Mouse (Mus musculus): ENCODE measurements around the gene Sae1. TPM values are rescaled to one million over a fixed set of nuclear protein-coding genes. Genes with fewer than 3 reads are reported as not detected.
A peak's percentile ranks its signal among the peaks of the same experiment; 100 is the strongest.

Sae1 gene
- 169 TPM for polyA plus RNA-seq (2012; fragmentation: generic; extraction: Trizol)

DNA sequence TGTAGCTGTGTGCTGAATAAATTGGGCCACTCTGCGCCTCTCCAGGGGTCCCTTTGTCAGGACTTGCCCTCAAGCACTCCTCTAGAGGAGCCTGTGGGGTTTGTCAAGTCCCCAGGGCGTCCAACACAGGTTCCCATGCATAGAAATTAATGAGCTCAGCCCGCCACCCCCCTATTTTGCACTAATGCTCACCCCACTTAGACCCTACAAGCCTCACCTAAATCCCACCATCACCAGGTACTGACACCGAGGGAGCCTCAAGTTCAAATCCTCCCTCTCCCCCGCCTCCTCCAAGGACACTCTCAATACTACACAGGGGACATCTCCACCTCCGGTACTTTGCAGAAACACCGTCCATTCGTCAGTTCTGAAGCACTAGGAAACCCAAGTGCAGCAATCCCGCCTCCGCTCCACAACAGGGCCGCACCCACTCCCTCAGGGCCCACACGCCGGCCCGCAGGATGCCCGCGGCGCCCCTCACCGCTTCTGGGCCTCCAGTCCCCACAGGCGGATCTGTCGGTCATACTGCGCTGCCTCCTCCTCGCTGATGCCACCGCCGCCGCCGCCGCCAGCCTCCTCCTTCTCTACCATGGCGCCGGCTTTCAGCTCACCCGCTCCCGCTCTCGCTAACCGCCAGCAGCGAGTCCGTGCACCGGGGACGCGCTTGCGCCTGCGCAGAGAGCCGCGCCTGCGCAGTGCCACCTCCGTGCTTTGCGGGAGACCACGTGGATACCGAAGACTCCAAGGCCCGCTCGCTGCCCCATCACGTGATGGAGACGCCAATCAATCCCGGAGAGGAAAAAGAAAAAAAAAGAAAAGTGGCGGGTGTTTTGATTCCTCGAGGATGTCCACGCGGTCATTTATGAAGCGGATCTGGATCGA is at the start of gene Sae1:
TSS of gene Sae1 (minus strand) at position 647 of the 882 bp plus-strand sequence.
- peak; percentile 88 for TF ChIP-seq E2F4 (IDR thresholded peaks at IDR 0.05; ENCODE audit: insufficient read depth)
- TF ChIP-seq MYOG (IDR thresholded peaks at IDR 0.05; ENCODE audit: control insufficient read depth in 1 of 3, insufficient read depth in 1 of 3, insufficient read length in 2 of 3, low read depth in 2 of 3) = no peak
- TF ChIP-seq TCF12 (IDR thresholded peaks at IDR 0.05; ENCODE audit: insufficient read depth, poor library complexity, severe bottlenecking) = no peak
- TF ChIP-seq SRF (IDR thresholded peaks at IDR 0.05; ENCODE audit: control insufficient read depth, insufficient read length, low read depth) = no peak
- peak; percentile 74 for TF ChIP-seq MAX (IDR thresholded peaks at IDR 0.05; ENCODE audit: low read depth)
- TF ChIP-seq POLR2A (IDR thresholded peaks at IDR 0.05; ENCODE audit: insufficient read length, low read depth) = peak; percentile 92
- peak; percentile 81 for TF ChIP-seq POLR2AphosphoS2 (IDR thresholded peaks at IDR 0.05; ENCODE audit: insufficient read length, low read depth)
- TF ChIP-seq REST (IDR thresholded peaks at IDR 0.05; ENCODE audit: insufficient read depth, insufficient read length) = no peak
- TF ChIP-seq USF1 (IDR thresholded peaks at IDR 0.05; ENCODE audit: low read depth) = peak; percentile 100
- no peak for TF ChIP-seq CEBPB (IDR thresholded peaks at IDR 0.05; ENCODE audit: insufficient read depth, poor library complexity, severe bottlenecking)
- TF ChIP-seq MYOD1 (IDR thresholded peaks at IDR 0.05; ENCODE audit: control insufficient read depth in 1 of 3, insufficient read length in 2 of 3, low read depth in 2 of 3) = no peak
- no peaks in the 10 kb centered on the region for H3K27me3 ChIP-seq (ENCODE audit: control insufficient read depth, insufficient read depth, insufficient read length)

DNA sequence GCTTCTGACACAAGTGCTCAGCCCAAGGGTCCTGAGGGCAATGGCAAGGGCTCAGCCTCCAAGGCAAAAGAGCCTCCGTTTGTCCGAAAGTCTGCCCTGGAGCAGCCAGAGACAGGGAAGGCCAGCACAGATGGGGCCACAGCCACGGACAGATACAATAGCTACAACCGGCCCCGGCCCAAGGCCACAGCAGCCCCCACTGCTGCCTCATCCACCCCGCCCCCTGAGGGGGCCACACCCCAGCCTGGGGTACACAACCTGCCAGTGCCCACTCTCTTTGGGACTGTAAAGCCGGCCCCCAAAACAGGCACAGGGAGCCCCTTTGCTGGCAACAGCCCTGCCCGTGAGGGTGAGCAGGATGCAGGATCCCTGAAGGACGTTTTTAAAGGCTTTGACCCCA is 47.5 kb upstream of the Sae1 start:
- Histone ChIP-seq H3K4me3 (no peak overlapping the region), H3K4me2 (ENCODE audit: low read depth) (no peak overlapping the region), H3K36me3 (ENCODE audit: control insufficient read depth, insufficient read depth) (peaks cover 12% of the 10 kb centered on the region), H3K27me3 (ENCODE audit: control insufficient read depth, insufficient read depth, insufficient read length) (no peaks in the 10 kb centered on the region), H3K79me2 (ENCODE audit: control insufficient read depth, insufficient read depth) (no peaks in the 10 kb centered on the region), H3ac (ENCODE audit: control insufficient read depth, insufficient read length) (no peak overlapping the region)
- TF ChIP-seq E2F4 (IDR thresholded peaks at IDR 0.05; ENCODE audit: insufficient read depth) (no peak), MYOD1 (IDR thresholded peaks at IDR 0.05; ENCODE audit: control insufficient read depth in 1 of 3, insufficient read length in 2 of 3, low read depth in 2 of 3) (no peak), TCF12 (IDR thresholded peaks at IDR 0.05; ENCODE audit: insufficient read depth, poor library complexity, severe bottlenecking) (no peak), CEBPB (IDR thresholded peaks at IDR 0.05; ENCODE audit: insufficient read depth, poor library complexity, severe bottlenecking) (no peak), MAX (IDR thresholded peaks at IDR 0.05; ENCODE audit: low read depth) (no peak), POLR2A (IDR thresholded peaks at IDR 0.05; ENCODE audit: insufficient read length, low read depth) (no peak), POLR2AphosphoS2 (IDR thresholded peaks at IDR 0.05; ENCODE audit: insufficient read length, low read depth) (no peak), SRF (IDR thresholded peaks at IDR 0.05; ENCODE audit: control insufficient read depth, insufficient read length, low read depth) (no peak), MYOG (IDR thresholded peaks at IDR 0.05; ENCODE audit: control insufficient read depth in 1 of 3, insufficient read depth in 1 of 3, insufficient read length in 2 of 3, low read depth in 2 of 3) (no peak), TCF3 (IDR thresholded peaks at IDR 0.05; ENCODE audit: insufficient read length, low read depth) (no peak), REST (IDR thresholded peaks at IDR 0.05; ENCODE audit: insufficient read depth, insufficient read length) (no peak), USF1 (IDR thresholded peaks at IDR 0.05; ENCODE audit: low read depth) (no peak)

More for the DNA sequence above, at the start of gene Sae1:
- peaks cover 48% of the 10 kb centered on the region for H3K79me2 ChIP-seq (ENCODE audit: control insufficient read depth, insufficient read depth)
- H3K4me3 ChIP-seq = peak within 1 kb of the TSS; percentile 74
- peak within 1 kb of the TSS; percentile 74 for H3K4me2 ChIP-seq (ENCODE audit: low read depth)
- H3K36me3 ChIP-seq (ENCODE audit: control insufficient read depth, insufficient read depth) = peaks cover 10% of the 10 kb centered on the region
- H3ac ChIP-seq (ENCODE audit: control insufficient read depth, insufficient read length) = peak within 1 kb of the TSS; percentile 70

DNA sequence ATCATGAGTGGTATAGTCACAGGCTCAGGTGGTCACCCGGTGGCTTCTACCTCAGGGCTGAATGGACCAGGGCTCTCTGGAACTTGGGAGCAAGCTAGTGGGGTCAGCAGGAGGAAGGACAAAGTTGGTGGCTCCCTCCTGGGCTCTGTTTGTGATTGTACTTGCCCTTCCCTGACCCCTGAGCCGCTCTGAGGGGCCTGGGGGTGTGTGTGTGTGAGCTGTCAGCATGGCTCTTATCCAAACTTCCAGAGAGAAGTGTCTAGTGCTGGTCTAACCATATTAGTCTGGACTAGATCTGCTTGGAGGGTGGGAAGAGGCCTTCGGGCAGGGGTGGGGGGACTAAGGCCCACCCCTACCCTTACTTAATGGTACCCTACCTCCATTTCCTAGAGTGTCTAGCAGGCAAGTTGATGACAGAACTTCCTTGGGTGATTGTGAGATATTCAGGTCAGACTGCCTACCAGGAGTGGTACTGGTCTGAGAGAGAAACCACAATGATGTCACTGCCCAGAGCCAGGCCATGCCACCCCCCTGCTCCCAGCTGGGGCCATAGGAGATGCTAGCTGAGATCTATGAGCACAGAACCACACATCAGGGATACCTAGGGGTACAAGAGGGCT is 45.9 kb upstream of the Sae1 start:
- no peaks in the 10 kb centered on the region for H3K79me2 ChIP-seq (ENCODE audit: control insufficient read depth, insufficient read depth)
- no peak overlapping the region for H3K4me3 ChIP-seq
- peaks cover 17% of the 10 kb centered on the region for H3K36me3 ChIP-seq (ENCODE audit: control insufficient read depth, insufficient read depth)
- TF ChIP-seq POLR2A (IDR thresholded peaks at IDR 0.05; ENCODE audit: insufficient read length, low read depth) (no peak), CEBPB (IDR thresholded peaks at IDR 0.05; ENCODE audit: insufficient read depth, poor library complexity, severe bottlenecking) (no peak), E2F4 (IDR thresholded peaks at IDR 0.05; ENCODE audit: insufficient read depth) (no peak)
- H3K27me3 ChIP-seq (ENCODE audit: control insufficient read depth, insufficient read depth, insufficient read length) = no peaks in the 10 kb centered on the region
- H3ac ChIP-seq (ENCODE audit: control insufficient read depth, insufficient read length) = no peak overlapping the region
- H3K4me2 ChIP-seq (ENCODE audit: low read depth) = no peak overlapping the region

DNA sequence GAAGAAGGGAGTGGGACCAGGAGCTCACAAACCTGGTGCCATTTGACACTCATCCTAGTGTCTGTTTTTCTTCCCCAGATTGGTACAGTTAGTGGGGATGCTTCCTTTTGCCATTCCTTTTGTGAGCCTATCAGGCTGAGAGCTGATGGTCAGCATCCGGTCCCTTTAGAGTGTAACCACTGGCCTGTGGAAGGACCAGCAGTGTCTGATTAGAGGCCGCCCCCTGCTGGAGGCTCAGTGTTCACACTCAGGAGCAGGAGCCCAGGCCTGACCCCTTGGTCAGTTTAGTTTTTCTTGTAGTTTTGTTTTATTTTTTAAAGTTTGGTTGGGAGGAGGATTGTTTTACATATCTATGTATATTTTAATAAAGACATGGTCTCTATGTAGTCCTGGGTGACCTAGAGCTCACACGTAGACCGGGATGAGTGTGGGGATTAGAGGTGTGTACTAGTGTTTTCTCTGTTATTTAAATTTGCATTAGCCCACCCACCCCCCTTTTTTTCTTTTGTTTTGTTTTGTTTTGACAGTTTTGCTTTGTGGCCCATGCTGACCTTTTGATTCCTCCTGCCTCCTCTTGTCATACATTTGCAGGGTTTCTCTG is 38.6 kb upstream of the Sae1 start:
- no peak overlapping the region for H3K4me3 ChIP-seq
- H3ac ChIP-seq (ENCODE audit: control insufficient read depth, insufficient read length) = no peak overlapping the region
- H3K27me3 ChIP-seq (ENCODE audit: control insufficient read depth, insufficient read depth, insufficient read length) = no peaks in the 10 kb centered on the region
- H3K79me2 ChIP-seq (ENCODE audit: control insufficient read depth, insufficient read depth) = no peaks in the 10 kb centered on the region
- TF ChIP-seq MYOD1 (IDR thresholded peaks at IDR 0.05; ENCODE audit: control insufficient read depth in 1 of 3, insufficient read length in 2 of 3, low read depth in 2 of 3) (no peak), E2F4 (IDR thresholded peaks at IDR 0.05; ENCODE audit: insufficient read depth) (no peak), CEBPB (IDR thresholded peaks at IDR 0.05; ENCODE audit: insufficient read depth, poor library complexity, severe bottlenecking) (no peak), REST (IDR thresholded peaks at IDR 0.05; ENCODE audit: insufficient read depth, insufficient read length) (no peak), USF1 (IDR thresholded peaks at IDR 0.05; ENCODE audit: low read depth) (no peak), POLR2AphosphoS2 (IDR thresholded peaks at IDR 0.05; ENCODE audit: insufficient read length, low read depth) (no peak)
- H3K4me2 ChIP-seq (ENCODE audit: low read depth) = no peak overlapping the region
- peaks cover 62% of the 10 kb centered on the region for H3K36me3 ChIP-seq (ENCODE audit: control insufficient read depth, insufficient read depth)
